Mouse (Mus musculus): ENCODE measurements around the gene Zmynd15.

DNA sequence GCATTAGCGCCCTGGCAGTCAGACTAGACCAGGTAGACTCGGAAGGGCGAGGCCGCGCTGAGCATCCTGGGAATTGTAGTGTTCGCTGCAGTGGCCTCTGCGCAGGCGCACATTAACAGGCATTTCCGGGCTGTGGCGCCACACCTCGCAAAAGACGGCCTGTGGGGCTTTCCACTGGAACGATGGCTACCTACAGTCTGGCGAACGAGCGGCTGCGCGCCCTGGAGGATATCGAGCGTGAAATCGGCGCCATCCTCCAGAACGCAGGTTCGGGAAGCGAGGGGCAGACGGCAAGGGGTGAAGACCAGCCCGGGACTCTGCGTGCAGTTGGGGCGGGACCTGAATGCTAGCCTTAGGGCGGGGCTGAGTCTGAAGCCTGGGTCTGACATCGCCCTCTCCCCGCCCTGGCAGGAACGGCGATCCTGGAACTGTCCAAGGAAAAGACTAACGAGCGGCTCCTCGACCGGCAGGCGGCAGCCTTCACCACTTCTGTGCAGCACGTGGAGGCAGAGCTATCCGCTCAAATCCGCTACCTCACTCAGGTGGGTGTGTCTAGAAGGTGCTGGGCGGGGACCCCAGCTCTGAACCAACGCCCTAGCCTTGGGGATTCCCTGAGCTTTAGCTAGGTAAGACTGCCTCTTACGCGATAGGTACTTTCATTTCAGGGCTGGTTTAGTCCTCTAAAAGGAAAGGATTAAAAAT lies 7.3 kb upstream of the Zmynd15 start, which contains the start of gene Med11:
- TF ChIP-seq MAFK (IDR thresholded peaks at IDR 0.05; ENCODE audit: insufficient read depth, low read depth, low read length): no peak
- no peak for TF ChIP-seq CHD2 (IDR thresholded peaks at IDR 0.05; ENCODE audit: low read depth, low read length)
- no peak for TF ChIP-seq ZNF384 (IDR thresholded peaks at IDR 0.05; ENCODE audit: low read depth, low read length)
- TF ChIP-seq ZC3H11A (IDR thresholded peaks at IDR 0.05; ENCODE audit: borderline replicate concordance, low read depth, low read length): peak; percentile 49; the same call in 1 of the 2 replicates

All from ES-E14 (cell line).